Mouse (Mus musculus) MEL (cell line): ENCODE data around the gene Sgsm2.

ENCODE experiments used
- CTCF ChIP-seq, 3 experiments: IDR thresholded peaks in 2 of 3; conservative IDR thresholded peaks in 1 of 3; 2 replicates each; pipeline ENCODE4 v1.5.1; 2011 to 2012; ENCODE audit warnings: low read length in 3 of 3, low read depth in 2 of 3, mild to moderate bottlenecking in 2 of 3, improper control_type of control experiment in 1 of 3, inconsistent platforms in 1 of 3, mixed read lengths in 1 of 3, moderate library complexity in 1 of 3; ENCODE audit not compliant: control insufficient read depth in 1 of 3, insufficient read depth in 1 of 3, poor library complexity in 1 of 3, severe bottlenecking in 1 of 3
- EP300 ChIP-seq, 2 experiments: IDR thresholded peaks; 2 replicates each; pipeline ENCODE4 v1.6.1; 2011; ENCODE audit warnings: improper control_type of control experiment in 2 of 2, low read length in 2 of 2, low read depth in 1 of 2, mild to moderate bottlenecking in 1 of 2
- TAL1 ChIP-seq: IDR thresholded peaks from 2 replicates; pipeline ENCODE4 v1.6.1; 2012; ENCODE audit warnings: mild to moderate bottlenecking, inconsistent platforms, low read length, moderate library complexity, mixed read lengths

DNA sequence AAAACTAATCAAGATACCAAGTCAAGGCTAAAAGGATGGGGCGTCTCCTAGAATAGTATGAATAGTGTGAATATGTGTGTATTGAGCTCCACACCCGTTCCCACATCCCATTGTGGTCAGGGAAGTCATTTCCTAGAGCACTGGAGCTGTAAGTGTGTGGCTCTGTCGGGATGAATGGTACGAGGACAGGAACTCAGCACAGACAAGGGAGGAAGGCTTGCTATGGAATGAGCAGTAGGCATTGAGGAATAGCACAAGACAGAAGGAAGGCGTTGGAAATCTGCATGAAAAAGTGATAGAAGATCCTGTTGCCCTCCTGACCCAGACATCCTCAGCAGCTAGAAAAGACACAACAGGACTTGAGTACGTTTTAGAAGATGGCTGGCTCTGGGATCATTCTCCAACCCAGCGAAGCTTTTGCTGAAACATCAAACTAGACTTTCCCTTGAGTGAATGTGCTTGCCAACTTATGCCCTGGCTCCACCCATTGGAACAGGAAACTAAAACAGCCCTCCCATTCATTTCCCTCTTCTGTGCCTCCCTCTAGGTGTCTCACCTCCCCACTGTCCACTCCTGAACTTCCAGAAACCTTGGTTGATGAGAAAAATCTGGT, 69.0 kb downstream of the Sgsm2 start:
- TF ChIP-seq TAL1 (no peak), EP300 (IDR thresholded peaks at IDR 0.05; ENCODE audit: low read depth in 1 of 2, low read length in 2 of 2) (no peak), CTCF (IDR thresholded peaks at IDR 0.05 in 2 of 3, conservative IDR thresholded peaks at IDR 0.05 in 1 of 3; ENCODE audit: control insufficient read depth in 1 of 3, insufficient read depth in 1 of 3, low read depth in 2 of 3, low read length in 3 of 3, poor library complexity in 1 of 3, severe bottlenecking in 1 of 3) (no peak)
